Mouse (Mus musculus): ENCODE data around the gene Lrrc3.

Gene Lrrc3

DNA sequence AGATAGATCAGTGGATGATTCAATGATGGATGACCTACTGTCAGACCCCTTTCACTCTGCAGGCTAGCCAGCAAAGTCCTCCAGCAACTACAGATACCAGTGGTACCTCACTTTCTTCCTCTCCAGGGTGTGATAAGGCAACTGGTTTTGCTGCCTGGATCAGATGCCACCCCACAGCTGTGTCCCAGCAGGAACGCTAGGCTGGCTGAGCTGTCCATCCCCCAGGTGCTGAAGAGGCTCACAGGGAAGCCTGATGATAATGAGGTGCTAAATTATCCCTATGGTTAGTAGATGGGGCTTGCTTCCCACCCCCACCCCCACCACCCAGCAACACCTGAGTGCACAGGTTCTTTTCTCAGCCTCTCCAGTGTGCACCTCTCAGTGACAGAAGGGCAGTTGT, 34.8 kb downstream of the Lrrc3 start:
- in situ Hi-C loops (cut with MseI, MboI): no loop called here

DNA sequence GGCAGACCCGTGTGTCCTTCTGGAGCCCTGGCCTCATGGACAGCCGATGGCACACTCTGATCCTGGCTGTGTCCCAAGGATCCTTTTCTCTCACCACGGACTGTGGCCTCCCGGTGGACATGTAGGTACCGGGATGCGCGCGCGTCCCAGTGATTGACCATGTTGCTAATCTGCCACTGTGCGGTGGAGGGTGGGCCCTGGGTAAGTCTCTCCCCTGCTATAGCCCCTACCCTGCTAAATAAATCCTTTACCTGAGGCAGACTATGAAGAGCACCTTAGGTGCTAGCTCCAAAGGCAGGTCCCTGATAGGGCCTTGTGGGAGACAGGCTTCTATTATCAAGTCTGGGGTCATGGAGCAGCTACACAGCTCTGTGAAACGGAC, 37.6 kb downstream of the Lrrc3 start:
- in situ Hi-C loops (cut with MseI, MboI): no loop called here

DNA sequence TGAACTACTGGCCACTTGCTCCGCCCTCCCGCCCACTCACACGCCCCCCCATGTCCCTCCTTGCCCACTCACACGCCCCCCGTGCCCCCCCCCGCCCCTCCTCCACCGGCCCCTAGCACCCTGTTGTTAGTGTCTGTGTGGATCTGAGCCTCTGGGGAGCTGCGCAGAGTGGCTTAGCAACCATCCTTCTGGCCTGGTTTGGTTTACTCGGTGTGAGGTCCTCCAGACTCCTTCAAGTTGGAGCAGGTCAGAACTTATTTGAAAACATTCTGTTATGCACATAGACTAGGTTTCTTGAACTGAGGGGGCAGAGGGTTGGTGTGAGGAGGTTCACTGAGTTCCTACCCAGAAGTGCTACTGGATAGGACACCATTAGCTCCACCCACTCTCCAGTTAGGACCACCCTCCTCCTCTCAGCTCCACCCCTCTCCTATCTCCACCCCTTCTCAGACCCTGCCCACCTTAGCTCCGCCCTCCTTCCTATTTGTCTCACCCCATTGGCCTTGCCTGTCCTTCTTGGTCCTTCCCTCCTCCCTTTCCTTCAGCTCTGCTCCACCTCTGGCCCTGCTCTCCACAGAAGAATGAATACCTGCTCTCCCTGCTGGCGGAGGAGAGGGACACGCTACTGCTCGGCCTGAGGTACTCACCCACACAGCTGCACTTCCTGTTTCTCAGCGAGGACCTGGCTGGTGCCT, 38.1 kb downstream of the Lrrc3 start:
- in situ Hi-C loops (cut with MseI, MboI): no loop called here

DNA sequence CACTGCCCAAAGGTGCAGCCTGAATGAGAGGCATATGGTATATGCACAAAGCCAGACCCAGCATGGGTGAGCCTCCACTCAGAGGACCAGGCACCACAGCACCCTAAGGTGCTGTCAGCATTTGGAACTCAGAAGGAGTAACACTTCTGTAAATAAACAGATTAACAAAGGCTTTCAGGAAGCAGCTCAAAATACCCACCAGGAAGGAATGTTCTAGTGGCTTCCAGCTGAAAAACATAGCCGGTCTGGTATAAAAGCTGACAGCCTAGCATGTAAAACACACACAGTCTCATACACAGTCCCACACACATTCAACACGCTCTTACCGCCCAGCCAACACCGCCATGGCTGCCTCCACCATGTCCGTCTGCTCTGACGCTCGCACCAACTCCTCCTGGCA, 40.7 kb downstream of the Lrrc3 start, which contains the start of gene Gm3285:
TSS of gene Gm3285 (plus strand) at position 301 of the 400 bp plus-strand sequence.
- in situ Hi-C loops (cut with MseI, MboI): no loop called here

DNA sequence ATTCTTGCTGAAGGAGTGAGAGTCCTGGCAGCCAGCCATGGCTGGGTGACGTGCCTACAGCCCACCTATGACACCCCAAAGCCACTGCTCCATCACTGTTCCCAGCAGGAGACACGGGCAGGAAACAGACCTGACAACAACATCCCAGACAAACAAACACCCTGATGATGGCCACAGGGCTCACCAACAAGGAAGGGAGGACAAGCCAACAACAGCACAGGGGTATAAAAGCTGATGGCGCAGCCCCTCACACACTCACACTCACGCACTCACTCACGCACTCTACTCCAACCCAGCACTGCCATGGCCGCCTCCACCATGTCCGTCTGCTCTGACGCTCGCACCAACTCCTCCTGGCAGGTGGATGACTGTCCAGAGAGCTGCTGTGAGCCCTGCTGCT, 49.8 kb downstream of the Lrrc3 start, which contains the start of gene Gm10318:
TSS of gene Gm10318 (plus strand) at position 301 of the 400 bp plus-strand sequence.
- in situ Hi-C loops (cut with MseI, MboI): no loop called here
